Mouse (Mus musculus) ovary, postnatal 10 days (tissue): ENCODE measurements around the gene Zfp3.
A peak's percentile ranks its signal among the peaks of the same experiment; 100 is the strongest.

ENCODE experiments used
- DNase-seq: peaks from one replicate; pipeline ENCODE4 v3.0.0; 2022; ENCODE audit warnings: low spot score

Gene Zfp3

GRCm38 (mm10) chr11:70763936-70764808 is at the start of gene Zfp3:
Zfp3 (plus strand) TSS chr11:70764209.
- DNase-seq, result peak; percentile 65

DNA sequence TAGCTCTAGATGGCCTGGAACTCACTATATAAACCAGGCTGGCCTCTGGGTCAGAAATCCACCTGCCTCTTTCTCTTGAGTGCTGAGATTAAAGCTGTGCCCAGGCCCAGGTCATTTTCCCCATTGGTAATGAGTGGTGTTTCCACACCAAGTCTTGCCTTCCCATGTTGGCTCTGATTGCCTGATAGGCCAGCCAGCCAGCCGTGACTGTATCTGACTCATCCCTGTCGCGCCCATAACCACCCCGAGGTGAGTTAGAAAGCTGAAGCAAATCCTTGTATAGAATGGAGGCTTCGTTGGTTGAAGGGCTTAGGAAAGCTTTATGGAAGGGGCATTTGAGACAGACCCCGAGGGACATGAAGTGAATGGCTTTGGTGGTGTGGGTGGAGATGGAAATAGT is 48.2 kb upstream of the Zfp3 start:
- no peak for DNase-seq

DNA sequence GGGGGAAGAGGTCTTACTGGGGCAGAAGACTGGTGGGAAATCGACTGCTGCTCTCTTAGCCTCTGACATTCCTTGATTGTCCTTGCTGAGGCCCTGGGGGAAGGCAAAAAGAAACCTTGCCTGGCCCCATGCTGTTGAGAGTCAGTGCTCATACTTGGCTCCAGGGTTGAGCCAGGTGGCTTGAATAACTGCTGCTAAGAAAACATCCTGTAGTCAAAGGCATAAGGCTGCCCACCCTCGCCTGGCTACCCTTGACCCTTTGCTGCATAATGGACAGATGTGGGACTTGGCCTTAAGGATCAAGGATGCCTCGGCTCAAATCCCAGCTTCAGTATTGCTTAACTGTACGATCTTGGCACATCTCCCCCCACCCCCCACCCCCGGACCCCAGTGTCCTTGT is 45.5 kb upstream of the Zfp3 start:
- no peak for DNase-seq

DNA sequence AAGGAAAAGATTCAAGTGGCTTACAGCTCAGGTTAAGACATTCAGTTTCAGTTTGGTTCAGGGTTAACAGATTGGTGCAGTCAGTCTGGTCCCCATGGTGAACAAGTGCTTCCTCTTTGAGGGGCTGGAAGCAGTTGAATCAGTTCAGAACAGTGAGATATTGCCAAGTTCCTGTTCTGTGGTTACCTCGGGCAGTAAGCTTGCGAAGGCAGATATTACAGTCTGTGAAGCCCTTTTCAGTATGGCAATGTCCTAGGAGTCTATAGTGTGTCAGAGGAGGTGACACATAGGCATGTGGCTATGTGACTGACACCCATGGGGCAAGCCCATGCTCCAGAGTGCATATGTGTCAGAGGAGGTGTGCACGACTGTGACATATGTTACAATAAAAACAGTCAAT is 43.4 kb upstream of the Zfp3 start:
- no peak for DNase-seq

DNA sequence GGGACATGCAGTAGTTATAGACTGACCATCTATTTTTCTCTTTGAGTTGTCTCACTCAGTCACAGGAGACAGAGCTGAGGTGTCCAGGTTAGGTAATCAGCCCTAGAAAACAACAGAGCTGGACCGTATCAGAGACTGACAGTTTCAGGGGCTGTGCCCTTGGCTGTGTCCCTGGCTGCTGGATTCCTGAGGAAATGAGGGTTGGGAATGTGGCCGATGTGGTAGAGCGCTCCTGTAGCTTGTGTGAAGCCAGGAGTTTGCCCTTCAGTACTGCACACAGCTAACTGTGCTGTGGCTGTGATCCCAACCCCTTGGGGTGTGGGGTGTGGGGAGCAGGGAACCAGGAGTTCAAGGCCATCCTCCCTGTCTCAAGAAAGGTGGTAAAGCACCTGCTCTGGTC is 42.9 kb upstream of the Zfp3 start:
- DNase-seq, result no peak

GRCm38 (mm10) chr11:70724706-70725105 is 39.3 kb upstream of the Zfp3 start:
- DNase-seq, result no peak

- DNase-seq, result no peak
These were observed 37.4 kb upstream of the Zfp3 start for GRCm38 (mm10) chr11:70726585-70726984.

DNA sequence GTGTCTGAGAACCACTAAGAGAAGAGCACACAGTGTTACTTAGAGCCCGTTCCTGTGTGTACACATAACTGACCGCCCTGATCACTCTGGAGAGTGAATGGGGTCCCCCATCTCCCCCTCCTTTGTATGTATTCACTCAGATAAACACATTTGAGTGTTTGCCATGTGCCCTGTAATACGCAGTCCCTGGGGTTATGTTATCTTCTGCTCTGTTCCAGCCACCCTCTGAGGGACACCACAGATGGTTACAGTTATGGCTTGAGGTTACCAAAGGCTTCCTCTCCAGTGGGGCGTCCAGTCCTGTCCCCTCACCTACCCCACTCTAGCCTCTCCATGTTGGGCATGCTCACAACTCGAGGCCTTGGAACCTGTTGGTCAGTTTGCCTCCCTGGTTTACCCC is 36.6 kb upstream of the Zfp3 start:
- DNase-seq, result no peak

- no peak for DNase-seq
These were observed 33.5 kb upstream of the Zfp3 start for GRCm38 (mm10) chr11:70730427-70731038.

GRCm38 (mm10) chr11:70731178-70731577 is 32.8 kb upstream of the Zfp3 start:
- no peak for DNase-seq

DNA sequence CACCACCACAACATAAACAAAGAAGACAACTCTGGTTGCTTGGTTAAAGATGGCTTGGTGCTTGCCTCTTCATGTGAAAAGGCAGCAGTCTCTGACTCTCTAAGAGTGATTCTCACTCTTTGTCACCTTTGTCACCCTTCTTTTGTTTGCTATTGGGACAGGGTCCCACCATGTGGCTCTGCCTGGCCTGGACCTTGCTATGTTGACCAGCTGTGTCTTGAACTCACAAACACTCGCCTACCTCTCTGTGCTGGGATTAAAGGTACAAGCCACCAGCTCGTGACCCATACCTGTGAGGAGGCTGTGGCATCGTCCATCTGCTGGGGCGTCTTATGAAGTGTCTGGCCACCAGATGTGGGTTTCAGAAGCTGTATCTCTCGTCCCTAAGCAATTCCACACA is 30.8 kb upstream of the Zfp3 start:
- no peak for DNase-seq

DNA sequence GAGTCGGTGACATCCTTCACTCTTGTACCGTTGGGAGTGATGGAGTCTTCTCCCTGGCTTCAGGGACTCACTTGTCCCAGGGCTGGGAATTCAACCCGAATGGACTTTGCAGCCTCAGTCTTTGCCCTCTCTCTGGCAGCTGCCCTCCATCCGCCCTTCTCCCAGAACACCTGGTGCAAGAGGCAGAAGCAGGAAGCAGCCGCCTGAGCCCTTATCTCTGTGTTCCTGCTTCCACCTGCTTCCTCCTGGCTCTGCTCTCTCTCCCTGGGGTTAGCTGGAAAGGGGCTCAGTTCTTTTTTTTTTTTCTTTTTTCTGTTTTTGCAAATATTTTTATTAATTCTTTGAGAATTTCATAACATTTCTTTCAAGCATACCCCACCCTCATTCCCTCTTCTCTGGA is 26.3 kb upstream of the Zfp3 start:
- no peak for DNase-seq

DNA sequence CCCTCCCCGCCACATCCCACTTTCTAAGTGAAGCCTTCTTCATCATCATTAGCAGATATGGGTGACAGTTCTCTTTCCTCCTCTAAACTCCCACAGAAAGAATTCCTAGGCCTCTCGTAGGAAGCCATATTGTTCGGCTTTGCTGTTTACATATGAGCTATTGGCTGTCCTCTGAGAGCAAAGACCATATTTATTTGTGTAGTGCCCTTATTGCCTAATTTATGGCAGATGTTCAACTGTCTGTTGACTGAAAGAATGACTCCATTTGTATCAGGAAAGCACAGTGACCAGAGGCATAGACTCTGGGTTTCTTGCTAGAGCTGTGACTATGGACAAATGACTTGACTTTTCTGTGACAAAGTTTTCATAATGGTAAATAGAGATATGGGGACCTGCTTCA is 22.4 kb upstream of the Zfp3 start:
- no peak for DNase-seq

DNA sequence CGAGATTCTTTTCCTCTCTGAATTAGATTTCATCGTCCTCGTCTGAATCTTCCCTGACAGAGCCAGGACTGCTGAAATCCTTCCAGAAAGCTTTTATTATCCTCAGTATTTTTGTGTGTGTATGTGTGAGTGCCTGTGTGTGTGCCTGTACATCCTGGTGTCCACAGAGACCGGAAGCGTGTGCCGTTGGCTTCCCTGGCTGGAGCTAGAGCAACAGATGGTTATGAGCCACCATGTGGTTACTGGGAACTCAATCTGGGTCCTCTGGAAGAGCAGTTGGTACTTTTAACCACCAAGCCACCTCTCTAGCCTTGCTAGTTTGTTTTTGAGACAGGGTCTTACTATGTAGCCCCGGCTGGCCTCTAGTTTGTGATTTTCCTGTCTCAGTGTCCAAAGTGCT is 21.9 kb upstream of the Zfp3 start:
- DNase-seq, result no peak

DNA sequence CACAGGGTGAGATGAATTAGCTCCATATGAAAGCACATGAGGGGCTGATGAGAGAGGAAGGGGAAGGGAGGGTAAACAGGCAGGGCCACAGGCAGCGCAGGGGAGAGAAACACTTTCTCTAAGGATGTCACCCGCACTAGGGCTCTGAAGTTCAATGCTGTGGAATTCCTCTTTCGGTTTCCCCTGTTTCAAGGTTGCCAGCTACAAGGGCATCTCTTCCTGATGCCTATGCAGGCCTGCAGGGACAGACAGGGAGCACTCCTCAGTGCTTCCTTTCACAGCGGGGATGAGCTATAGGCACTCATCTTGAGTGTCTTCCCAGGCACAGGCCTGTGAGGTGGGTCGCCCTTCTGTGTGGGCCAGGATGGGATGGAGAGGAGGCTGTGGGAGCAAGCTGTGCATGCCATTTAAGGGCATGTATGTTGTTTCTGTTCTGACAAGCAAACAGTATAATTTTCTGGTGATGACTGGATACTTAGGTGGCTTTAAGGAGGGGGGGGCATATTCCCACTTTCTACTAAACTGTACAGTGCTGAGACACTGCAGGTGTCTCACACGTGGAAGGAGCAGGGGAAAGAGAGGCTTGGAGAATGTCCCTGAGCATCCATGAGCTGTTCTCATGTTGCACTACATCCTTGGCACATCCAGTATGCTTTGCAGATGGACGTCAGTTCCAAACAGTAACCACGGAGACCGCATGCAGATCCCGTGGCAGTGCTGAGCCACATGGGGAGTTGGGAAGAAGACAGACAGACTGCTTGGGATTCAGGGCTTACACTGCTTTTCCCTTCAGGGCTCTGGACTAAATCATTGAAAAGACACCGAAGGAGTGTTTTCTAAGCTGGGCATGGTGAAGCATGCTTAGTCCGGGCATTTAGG is 21.2 kb upstream of the Zfp3 start:
- DNase-seq, result no peak

GRCm38 (mm10) chr11:70745636-70746035 is 18.4 kb upstream of the Zfp3 start:
- DNase-seq, result no peak

DNA sequence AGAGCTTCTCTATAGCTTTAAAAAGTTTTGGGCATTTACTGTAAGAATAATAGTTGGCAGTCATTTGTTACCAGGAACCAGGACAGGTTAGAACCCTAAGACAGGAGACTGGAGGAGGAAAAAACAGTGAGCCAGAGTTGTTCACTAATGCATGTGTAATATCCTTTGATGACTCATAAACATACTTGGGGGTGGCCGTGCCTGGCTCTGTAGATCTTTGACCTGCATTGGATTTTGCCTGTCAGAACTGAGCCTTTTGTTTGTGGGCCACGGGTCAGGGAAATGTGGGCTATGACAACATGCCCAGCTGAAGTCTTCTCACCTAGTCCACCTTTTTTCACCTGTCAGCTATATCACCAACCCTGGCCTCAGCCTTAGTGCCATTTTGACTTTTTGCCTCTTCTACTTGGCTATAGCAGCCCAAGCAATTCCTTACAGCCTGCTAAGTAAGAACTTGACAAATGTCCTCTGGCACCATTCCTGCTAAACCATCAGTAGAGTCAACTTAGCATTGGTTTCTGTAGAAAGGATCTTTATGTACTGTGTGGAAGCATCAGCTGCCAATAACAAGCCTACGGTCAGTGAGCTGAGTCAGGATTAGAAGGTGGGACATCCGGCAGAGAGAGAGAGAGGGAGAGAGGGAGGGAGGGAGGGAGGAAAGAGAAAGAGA is 16.0 kb upstream of the Zfp3 start:
- DNase-seq, result no peak

DNA sequence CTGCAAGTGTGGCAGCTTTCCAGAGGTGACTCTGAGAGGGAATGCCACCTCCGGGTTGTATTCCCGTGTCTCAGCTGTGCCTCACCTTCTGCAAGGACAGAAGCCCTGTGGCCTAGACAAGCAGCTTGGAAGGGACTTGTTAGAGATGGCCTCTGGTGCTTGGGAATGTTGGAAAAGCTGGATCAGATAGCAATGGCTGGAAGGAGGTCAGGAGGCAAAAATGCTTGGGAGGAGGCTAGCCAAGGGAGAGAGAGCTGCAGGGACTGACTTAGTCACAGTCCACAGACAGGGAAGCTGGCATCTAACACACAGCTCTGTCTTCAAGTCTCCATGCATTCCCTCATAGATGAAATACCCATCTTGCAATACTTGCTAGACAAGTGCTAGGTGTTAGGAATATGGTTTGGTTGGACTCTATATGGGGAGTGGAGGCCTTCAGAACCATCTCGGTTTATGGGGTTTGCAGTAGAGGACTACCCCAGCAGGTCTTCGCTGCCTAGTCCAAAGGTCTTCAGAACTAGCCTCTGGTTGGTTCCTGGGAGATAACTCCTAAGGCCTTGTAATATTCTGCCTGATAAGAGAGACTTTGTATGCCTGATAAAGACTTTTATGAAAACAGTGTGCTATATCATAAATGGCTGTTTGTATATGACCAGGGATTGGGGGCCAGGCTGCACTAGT is 11.5 kb upstream of the Zfp3 start:
- no peak for DNase-seq

GRCm38 (mm10) chr11:70753146-70753545 is 10.9 kb upstream of the Zfp3 start:
- no peak for DNase-seq

GRCm38 (mm10) chr11:70754476-70754875 is 9.5 kb upstream of the Zfp3 start:
- no peak for DNase-seq

DNA sequence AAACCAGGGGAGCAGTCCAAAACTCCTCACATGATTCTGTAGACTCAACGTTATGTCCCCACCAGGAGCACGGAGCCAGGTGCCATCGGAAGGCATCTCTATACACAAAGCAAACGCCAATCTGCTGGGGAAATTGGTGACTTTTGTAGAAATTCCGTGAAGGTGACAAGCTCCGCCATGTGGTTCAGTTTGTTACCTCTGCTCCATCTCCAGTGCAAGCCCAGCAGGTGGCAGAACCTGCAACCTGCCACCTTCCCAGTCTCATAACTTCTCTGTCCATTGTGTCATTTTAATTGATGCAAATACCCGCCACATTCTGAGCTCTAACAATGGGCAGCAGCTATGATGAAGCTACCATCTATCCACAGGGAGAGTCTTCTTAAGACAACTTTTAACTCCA is 9.1 kb upstream of the Zfp3 start:
- DNase-seq, result no peak

- peak; percentile 49 for DNase-seq
These were observed 8.4 kb upstream of the Zfp3 start for GRCm38 (mm10) chr11:70755645-70756044.
